Mouse (Mus musculus) cerebellum, postnatal 4 days (tissue): ENCODE measurements at regions not wholly inside any gene's neighbourhood (a gene's known extent, or its start where the extent isn't known, plus 50 kb on each side); places are given as distances from the start of the nearest gene placed in this dataset.
"Not testable (repeated sequence)": the region's sequence is repeated elsewhere in the genome, so short reads cannot be mapped to it uniquely, and the experiment has no call there.

Experiments used
- DNase-seq, 2 experiments: peaks; one replicate each; pipeline ENCODE4 v3.0.0; 2022; ENCODE audit warnings: low spot score in 2 of 2, mixed read lengths in 1 of 2

DNA sequence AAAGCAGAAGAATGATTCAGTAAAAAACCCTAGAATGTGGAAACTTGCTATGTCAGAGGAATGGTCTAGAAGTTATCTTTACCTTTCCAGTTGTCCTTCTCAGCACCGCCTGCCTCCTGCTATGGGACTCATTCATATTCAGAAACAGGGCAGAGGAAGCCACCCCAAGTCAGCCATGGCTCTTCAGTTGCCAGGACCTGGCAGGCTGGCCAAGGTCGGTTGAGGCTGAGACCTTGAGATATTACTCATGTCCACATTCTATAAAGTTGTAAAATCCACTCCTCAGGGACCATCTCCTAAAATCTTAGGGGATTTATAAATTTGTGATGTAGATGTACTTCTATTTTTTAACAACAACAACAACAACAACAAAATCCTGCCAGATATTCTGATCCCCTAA, 580.7 kb upstream of the Klhl29 start:
- no peak for DNase-seq

GRCm38 (mm10) chr12:5955564-5955963, 580.1 kb upstream of the Klhl29 start:
- DNase-seq, result no peak

- DNase-seq, result no peak
Measured at GRCm38 (mm10) chr12:5943346-5943925, 568.0 kb upstream of the Klhl29 start.

GRCm38 (mm10) chr12:5921262-5921661, 545.8 kb upstream of the Klhl29 start:
- DNase-seq, result peak in 1 of 2 experiments; percentile 10

DNA sequence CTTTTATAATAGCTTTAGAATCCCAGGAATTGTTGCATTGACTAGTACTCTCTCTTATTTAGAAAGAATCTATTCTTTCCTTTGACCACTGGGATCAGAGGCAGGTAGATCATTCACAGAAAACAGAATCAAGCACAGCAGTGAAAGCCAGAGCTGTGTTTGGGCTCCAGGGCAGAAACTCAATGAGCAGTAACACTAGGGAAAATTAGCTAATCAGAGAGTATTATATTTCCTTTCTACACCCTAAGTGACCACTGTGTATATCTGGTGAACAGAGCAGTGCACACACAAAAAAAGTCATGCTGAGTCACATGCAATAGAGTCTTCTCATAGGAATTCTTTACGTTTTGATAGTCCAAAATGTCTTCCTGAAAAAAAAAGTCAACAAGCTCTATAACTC, 542.5 kb upstream of the Klhl29 start:
- DNase-seq, result no peak

GRCm38 (mm10) chr12:5906251-5906650, 530.8 kb upstream of the Klhl29 start:
- DNase-seq, result peak in 1 of 2 experiments; percentile 20

GRCm38 (mm10) chr12:5891786-5892185, 516.3 kb upstream of the Klhl29 start:
- DNase-seq, result not testable (repeated sequence)

GRCm38 (mm10) chr12:5866701-5867100, 491.2 kb upstream of the Klhl29 start:
- DNase-seq, result no peak

DNA sequence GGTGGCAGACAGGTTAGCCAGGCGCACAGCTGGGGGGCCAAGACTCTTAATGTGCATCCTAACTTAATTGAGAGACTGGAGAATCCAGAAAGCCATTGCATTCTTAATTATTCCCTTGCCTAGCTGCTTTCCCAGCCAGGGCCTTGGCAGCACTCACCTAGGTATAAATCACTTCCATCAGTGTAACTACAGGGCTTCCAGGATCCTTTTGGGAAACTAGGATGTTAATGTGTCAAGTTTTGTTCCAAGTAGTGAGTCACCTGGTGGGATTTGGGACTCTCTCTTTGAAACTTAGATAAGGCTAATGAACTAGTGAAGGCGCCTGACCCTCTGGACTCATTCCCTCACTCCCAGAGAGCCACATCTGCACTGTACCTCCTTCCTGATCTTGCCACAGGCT, 484.3 kb upstream of the Klhl29 start:
- no peak for DNase-seq

- no peak for DNase-seq
Measured at GRCm38 (mm10) chr12:5856421-5856820, 480.9 kb upstream of the Klhl29 start.

GRCm38 (mm10) chr12:5810427-5810826, 434.9 kb upstream of the Klhl29 start:
- no peak for DNase-seq

- DNase-seq, result no peak
Measured at GRCm38 (mm10) chr12:5810009-5810408, 434.5 kb upstream of the Klhl29 start.

GRCm38 (mm10) chr12:5807996-5808886, 432.8 kb upstream of the Klhl29 start:
- no peak for DNase-seq

DNA sequence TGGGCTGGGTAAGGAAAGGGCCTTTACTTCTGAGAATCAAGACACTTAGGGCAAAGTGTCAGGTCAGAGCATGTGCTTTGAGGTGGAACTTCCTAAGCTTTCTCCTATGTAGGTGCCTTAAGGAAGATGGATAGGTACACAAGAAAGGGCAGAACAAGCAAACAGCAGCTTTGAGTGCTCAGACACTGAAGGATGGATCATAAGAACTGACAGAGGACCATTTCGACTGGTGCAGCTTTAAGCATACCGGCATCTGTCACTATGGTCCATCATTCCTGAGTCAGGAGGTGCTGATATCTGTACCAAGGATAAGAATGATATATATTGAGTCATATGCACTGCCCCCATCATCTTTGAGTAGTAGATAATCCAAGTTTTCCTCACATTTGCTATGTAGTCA, 430.2 kb upstream of the Klhl29 start:
- DNase-seq, result no peak

DNA sequence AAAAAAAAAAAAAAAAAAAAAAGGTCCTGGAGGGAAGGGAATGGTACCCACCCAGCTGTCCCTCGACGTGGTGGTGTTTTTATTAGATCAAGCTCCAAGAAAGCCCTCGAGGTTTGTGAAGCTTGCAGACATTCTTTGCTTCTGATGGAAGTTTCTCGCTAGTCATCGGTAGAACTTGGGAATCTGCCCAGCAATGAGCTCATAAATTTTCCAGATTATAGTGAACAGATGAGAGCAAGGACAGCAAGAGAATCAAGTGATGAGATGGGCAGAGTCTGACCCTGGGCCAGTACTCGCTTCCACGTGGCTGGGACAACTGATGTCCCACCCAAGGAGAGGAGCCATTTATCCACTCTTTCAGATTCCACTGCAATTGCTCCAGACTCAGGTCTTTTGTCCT, 417.6 kb upstream of the Klhl29 start:
- DNase-seq, result no peak

- DNase-seq, result no peak
Measured at GRCm38 (mm10) chr12:5787074-5787813, 411.8 kb upstream of the Klhl29 start.

DNA sequence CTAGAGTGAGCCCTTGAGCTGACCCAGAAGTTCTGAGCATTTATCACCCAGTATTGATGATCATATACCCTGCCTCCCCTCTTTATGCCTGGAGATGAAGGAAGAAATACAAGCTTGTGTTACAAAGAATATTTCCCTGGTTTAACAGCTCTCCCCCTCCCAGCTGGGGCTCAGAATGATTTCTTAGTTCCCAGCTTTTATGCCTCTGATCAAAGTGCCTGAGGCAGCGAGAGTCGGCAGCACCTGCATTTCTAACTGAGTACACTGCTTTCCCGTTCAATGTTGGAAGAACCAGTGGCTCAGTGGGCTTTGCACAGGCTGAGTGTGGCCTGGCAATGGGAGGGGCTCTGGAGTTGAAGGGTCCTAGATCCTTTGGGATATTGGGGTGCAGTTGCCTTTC, 405.8 kb upstream of the Klhl29 start:
- DNase-seq, result no peak

DNA sequence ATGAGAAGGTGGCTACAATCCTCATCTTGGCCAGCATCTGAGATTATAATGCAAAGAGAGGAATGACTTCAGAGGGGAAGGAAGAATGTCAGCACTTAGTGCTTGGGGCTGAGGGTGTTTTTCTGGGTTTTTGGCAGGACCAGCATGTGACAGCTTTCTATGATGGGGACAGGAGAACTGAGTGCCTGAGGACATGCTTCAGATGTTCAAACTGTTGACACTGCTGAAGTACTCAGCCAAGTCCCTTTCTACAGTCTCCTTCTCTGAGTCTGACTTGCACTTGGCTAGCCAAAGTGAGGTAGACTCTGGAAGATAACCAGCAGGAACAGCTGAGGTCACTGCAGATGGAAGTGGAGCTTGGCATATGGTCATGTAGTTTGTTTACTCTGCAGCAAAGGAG, 402.1 kb upstream of the Klhl29 start:
- DNase-seq, result no peak

DNA sequence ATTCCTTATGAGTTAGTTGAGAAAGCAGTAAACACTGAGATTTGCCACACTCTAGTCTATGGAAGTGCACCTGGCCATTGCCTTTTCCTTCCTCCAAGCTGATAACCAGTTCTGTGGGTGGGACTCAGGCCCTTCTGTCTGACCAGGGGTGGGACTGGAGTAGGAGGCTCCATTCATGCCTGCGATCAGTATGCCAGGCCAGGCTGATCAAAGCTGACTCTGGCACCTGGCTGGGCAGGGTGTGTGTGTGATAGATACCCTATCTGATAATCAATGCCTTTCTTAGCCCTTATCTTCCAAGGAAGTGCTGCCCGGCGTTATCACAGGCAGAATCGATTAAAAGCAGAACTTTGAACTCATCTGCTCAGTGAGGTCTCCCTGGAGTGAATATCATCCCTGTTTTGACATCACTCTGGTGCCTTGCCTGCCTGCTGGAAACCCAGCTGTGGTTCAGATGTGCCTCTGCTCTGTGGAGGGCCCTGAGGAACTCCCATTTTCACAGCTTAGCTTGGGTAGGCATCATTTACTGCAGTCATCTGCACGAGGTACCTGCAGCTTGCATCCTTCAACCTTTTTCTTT, 396.0 kb upstream of the Klhl29 start:
- no peak for DNase-seq

GRCm38 (mm10) chr12:5770531-5770930, 395.0 kb upstream of the Klhl29 start:
- no peak for DNase-seq

- DNase-seq, result no peak
Measured at GRCm38 (mm10) chr12:5764445-5765170, 389.1 kb upstream of the Klhl29 start.

- no peak for DNase-seq
Measured at GRCm38 (mm10) chr12:5764026-5764425, 388.5 kb upstream of the Klhl29 start.
